Mouse (Mus musculus) stomach, postnatal 0 days (tissue): ENCODE results near the gene Mars.

Experiments
- CTCF ChIP-seq: IDR thresholded peaks from 2 replicates; pipeline ENCODE4 v1.5.1; 2016; ENCODE audit warnings: antibody characterized with exemption, low read depth, mild to moderate bottlenecking, moderate library complexity
- EP300 ChIP-seq: optimal IDR thresholded peaks from 2 replicates; pipeline ENCODE3; 2016; ENCODE audit warnings: antibody characterized with exemption

- TF ChIP-seq CTCF (no peak), EP300 (no peak)
Measured at GRCm38 (mm10) chr10:127269884-127270283, 41.7 kb downstream of the Mars start.
